Mouse (Mus musculus): Measurements from ENCODE around the gene Lrmda.

The Lrmda gene

GRCm38 (mm10) chr14:22847011-22847786, 827.7 kb downstream of the Lrmda start:
- DNase-seq (ENCODE audit: low spot score in 2 of 2): no peak

- no peak for DNase-seq (ENCODE audit: low spot score in 2 of 2)
These were observed 829.6 kb downstream of the Lrmda start for GRCm38 (mm10) chr14:22849108-22849507.

- DNase-seq (ENCODE audit: low spot score in 2 of 2): no peak
These were observed 841.1 kb downstream of the Lrmda start for GRCm38 (mm10) chr14:22860631-22861030.

GRCm38 (mm10) chr14:22864132-22864531, 844.6 kb downstream of the Lrmda start:
- DNase-seq (ENCODE audit: low spot score in 2 of 2): no peak

GRCm38 (mm10) chr14:22874584-22874983, 855.1 kb downstream of the Lrmda start:
- DNase-seq (ENCODE audit: low spot score in 2 of 2): no peak

- no peak for DNase-seq (ENCODE audit: low spot score in 2 of 2)
These were observed 867.7 kb downstream of the Lrmda start for GRCm38 (mm10) chr14:22887182-22887581.

GRCm38 (mm10) chr14:22899312-22899711, 879.8 kb downstream of the Lrmda start:
- DNase-seq (ENCODE audit: low spot score in 2 of 2): no peak

GRCm38 (mm10) chr14:22902116-22902515, 882.6 kb downstream of the Lrmda start:
- DNase-seq (ENCODE audit: low spot score in 2 of 2): no peak

GRCm38 (mm10) chr14:22902914-22903313, 883.4 kb downstream of the Lrmda start:
- DNase-seq (ENCODE audit: low spot score in 2 of 2): no peak

- no peak for DNase-seq (ENCODE audit: low spot score in 2 of 2)
These were observed 886.5 kb downstream of the Lrmda start for GRCm38 (mm10) chr14:22905741-22906667.

GRCm38 (mm10) chr14:22906716-22907115, 887.2 kb downstream of the Lrmda start:
- DNase-seq (ENCODE audit: low spot score in 2 of 2): no peak

GRCm38 (mm10) chr14:22907221-22907620, 887.7 kb downstream of the Lrmda start:
- DNase-seq (ENCODE audit: low spot score in 2 of 2): no peak

- no peak for DNase-seq (ENCODE audit: low spot score in 2 of 2)
These were observed 888.5 kb downstream of the Lrmda start for GRCm38 (mm10) chr14:22908006-22908405.

- DNase-seq (ENCODE audit: low spot score in 2 of 2): no peak
These were observed 896.0 kb downstream of the Lrmda start for GRCm38 (mm10) chr14:22915463-22915862.

GRCm38 (mm10) chr14:22918499-22918898, 899.0 kb downstream of the Lrmda start:
- DNase-seq (ENCODE audit: low spot score in 2 of 2): no peak

- DNase-seq (ENCODE audit: low spot score in 2 of 2): no peak
These were observed 899.4 kb downstream of the Lrmda start for GRCm38 (mm10) chr14:22918931-22919330.

GRCm38 (mm10) chr14:22921152-22921551, 901.6 kb downstream of the Lrmda start:
- no peak for DNase-seq (ENCODE audit: low spot score in 2 of 2)

GRCm38 (mm10) chr14:22921796-22922195, 902.3 kb downstream of the Lrmda start:
- no peak for DNase-seq (ENCODE audit: low spot score in 2 of 2)

- no peak for DNase-seq (ENCODE audit: low spot score in 2 of 2)
These were observed 903.1 kb downstream of the Lrmda start for GRCm38 (mm10) chr14:22922571-22922970.

GRCm38 (mm10) chr14:22923251-22923650, 903.7 kb downstream of the Lrmda start:
- no peak for DNase-seq (ENCODE audit: low spot score in 2 of 2)

GRCm38 (mm10) chr14:22928263-22928662, 908.8 kb downstream of the Lrmda start:
- no peak for DNase-seq (ENCODE audit: low spot score in 2 of 2)

- no peak for DNase-seq (ENCODE audit: low spot score in 2 of 2)
These were observed 909.2 kb downstream of the Lrmda start for GRCm38 (mm10) chr14:22928683-22929082.

- DNase-seq (ENCODE audit: low spot score in 2 of 2): no peak
These were observed 910.1 kb downstream of the Lrmda start for GRCm38 (mm10) chr14:22929585-22929984.

All from spleen, postnatal 36 days (tissue).